Mouse (Mus musculus) megakaryocyte progenitor cell, adult 5-6 weeks (primary cell): ENCODE measurements around the gene Scarf1. TPM values are rescaled to one million over a fixed set of nuclear protein-coding genes. Genes with fewer than 3 reads are reported as not detected.

Experiments used
- ATAC-seq: replicated peaks from 2 replicates; pipeline ENCODE4 v1.8.0; 2016; ENCODE audit warnings: mild to moderate bottlenecking, moderate TSS enrichment, inconsistent platforms; ENCODE audit not compliant: poor library complexity
- total RNA-seq, 2 experiments: library from RNA; stranded (forward) in 1 of 2; stranded (reverse) in 1 of 2; fragments of 157-497, 149-512 nt in 1 of 2; fragments of 200-1000 nt in 1 of 2; gene quantifications; 2 replicates each; pipeline versions ENCODE4 v1.2.3 to v1.2.4; 2015 to 2017

Scarf1 gene
- total RNA-seq (2015) (1.7 and 3.0 TPM in 2 replicates), total RNA-seq (2017) (2.4 and 3.7 TPM in 2 replicates)

DNA sequence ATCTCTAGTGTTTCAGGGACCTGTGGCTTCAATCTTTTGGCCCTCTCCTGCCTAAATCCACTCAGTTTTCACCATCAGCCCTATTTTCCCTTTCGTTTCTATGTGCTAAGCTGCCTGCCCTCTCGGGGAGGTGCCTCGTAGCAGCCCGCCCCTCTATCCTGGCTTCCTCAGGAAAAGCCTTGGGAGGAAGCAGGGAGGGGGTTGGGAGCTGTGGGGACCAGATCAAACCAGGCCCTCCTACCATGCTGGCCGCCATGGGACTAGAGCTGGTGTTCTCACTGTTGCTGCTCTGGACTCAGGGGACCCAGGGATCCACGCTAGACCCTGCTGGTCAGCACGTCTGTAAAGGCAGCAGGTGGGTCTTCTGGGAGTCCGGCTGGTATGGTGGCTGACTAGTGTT, at the start of gene Scarf1:
Scarf1 (plus strand) TSS at position 205 of the 400 bp plus-strand sequence.
- no peak for ATAC-seq

GRCm38 (mm10) chr11:75463624-75464023, 49.7 kb upstream of the Scarf1 start:
- ATAC-seq, result no peak

GRCm38 (mm10) chr11:75464417-75464816, 48.9 kb upstream of the Scarf1 start:
- no peak for ATAC-seq

DNA sequence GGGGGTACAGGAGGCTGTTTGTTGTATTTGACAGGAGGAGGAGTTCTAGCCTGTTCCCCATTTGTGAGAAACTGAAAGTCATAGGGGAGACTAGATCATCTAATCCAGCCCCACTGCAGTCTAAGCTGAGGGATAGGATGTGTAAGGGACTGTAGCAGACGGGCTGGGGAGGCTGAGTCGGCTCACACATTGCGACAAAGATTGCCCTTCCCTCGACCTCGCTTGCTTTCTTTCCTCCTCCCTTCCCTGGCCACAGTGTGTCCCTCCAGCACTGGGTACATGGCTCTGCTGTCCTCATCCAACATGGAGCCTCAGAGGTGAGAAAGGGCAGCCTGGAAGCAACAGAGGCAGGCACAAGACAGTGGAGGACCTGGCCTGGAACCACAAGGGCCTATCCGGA, 48.3 kb upstream of the Scarf1 start:
- ATAC-seq, result no peak

DNA sequence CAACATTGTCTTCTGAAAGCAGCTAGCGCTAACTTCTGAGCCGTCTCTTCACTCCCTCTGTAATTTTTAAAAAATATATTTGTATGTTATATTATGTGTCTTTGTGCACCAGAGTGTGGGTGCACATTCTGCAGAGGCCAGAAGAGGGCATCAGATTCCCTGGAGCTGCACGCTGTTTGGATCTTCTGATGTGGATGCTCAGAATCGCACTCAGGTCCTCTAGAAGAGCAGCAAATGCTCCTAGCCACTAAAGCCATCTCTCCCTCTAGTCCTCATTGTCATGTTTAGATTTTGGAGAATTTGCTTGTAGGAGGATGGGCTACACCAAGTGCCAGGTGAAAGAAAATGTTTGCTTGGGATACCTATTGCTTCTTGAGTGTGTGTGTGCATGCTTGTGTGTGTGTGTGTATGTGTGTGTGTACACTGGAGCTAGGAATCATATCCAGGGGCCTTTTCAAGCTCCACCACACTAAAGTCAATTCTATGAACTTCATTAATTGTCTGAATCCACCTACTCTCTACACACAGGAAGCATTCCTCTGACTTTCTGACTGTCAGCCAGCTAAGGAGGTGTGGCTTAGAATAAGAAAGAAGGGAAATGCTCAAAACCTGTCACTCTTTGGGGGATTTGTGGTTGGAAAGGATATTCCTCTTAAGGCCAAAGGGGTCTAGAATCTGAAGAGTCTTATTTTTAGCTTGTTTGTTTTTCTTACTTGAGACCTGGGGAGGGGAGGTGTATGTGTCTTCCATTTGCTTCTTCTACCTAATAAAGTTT, 46.4 kb upstream of the Scarf1 start:
- ATAC-seq, result no peak

DNA sequence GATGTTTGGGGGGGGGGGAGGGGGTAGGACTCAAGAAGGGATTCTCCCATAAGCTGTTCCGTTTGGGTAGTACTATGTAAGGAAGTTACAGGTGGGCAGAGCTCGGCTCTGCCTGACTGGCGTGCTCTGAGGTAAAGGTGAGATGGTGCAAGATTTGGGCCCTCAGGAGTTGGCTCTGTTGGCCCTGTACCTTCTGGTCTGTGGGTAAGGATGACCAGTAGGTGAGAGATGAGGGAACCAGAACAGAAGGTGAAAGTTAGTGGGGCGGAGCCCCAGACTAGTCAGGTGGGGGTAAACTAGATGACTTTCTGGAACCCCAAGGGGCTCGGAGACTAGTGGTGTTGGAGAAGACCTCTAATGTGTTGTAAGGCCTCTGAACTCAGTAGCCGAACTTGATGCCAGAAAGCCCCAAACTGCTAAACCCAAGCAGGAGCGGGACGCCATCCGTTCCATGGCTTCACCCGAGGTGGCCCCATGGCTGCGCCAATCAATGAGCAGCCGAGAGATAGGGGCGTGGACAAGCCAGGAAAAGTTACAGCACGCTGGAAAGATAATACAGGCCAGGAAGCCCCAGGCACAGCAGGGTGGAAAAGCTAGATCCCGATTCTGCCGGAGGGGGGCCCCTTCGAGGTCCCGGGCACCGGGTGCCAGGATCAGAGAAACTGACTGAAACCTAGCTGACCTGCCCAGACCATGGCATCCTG, 45.7 kb upstream of the Scarf1 start:
- peak; percentile 76 for ATAC-seq

DNA sequence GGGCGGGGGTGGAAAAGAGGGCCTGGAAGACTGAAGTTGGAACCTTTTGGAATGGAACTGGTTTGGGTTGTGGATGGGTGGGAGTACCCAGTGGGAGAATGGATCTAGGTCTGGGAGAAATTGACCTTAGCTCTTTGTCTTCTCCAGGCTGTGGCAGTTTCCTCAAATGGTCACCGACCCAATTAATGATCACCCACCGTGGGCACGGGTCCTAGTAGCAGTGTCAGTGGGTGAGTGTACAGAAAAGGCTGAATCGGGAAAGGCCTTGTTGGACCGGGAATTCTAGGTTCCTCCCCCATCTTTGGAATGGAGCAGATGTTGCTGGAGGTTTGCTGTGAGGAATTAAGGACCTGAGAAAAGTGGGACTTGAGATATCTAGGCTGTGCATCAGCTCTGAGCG, 44.9 kb upstream of the Scarf1 start:
- ATAC-seq, result no peak

DNA sequence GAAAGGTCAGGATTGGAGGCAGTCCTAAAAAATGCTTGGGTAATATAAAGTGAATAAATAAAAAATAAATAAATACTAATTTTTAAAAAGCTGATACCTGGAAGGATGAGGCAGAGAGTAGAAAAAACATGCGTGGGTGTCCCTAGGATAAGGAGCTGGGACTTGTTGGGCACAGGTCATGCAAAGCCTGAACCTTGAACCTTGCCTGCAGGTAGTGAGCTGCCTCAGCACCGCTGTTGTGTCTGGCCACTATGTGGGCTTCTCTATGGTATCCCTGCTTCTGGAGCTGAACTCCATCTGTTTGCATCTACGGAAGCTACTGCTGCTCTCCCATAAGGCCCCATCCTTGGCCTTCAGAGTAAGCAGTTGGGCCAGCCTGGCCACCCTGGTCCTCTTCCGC, 44.1 kb upstream of the Scarf1 start:
- ATAC-seq, result no peak

GRCm38 (mm10) chr11:75470675-75471074, 42.7 kb upstream of the Scarf1 start:
- ATAC-seq, result peak; percentile 32; the same call in 1 of the 2 replicates

- ATAC-seq, result peak; percentile 36; the same call in 1 of the 2 replicates
These were observed 40.8 kb upstream of the Scarf1 start for GRCm38 (mm10) chr11:75472469-75473081.

- ATAC-seq, result no peak
These were observed 40.0 kb upstream of the Scarf1 start for GRCm38 (mm10) chr11:75473376-75473775.

DNA sequence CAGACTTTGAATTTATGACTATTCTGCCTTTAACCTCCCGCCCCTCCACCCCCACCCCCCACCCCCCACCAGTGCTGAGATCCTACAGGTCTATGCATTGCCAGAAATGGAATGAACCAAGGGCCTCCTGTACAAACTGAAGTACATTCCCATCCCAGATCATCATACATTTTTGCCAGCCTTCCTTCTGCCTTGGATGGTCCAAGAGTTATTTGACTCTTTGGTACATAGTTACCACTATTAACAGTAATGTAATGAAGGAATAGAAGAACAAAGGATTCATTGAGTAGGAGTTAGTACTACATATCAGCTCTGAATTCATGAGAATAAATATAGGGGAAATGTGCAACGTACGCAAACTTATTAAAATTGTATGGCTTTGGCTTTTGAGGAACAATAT, 27.1 kb upstream of the Scarf1 start:
- ATAC-seq, result no peak

DNA sequence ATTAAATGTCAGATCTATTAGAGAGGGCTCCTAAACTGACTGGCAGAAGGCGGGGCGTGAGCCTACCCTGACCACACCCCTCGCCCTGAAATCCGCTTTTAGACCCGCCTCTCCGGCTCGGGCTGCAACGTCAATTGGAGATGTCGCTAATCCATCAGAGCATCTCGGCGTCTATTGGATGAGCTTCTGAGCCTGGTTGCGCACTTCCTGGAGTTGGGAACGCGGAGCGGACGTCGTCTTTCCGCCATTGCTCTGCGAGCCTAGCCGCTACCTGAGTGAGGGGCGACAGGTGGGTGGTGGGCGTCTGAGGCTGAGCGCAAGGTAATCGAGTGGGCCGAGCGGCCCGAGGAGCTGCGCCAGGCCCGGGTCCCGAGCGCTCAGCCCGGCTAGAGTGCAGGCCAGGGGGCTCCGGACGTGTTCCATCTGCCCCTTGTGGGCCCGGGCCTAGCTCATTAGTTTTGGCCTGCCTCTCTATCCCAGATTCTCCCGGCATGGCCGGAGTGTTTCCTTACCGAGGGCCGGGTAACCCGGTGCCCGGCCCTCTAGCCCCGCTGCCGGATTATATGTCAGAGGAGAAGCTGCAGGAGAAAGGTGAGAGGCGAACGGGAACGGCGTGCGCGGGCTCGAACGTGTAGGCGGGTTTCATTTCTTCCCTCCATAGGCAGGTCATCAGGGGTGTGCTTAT, 26.6 kb upstream of the Scarf1 start, which contains the start of gene Prpf8:
Prpf8 (plus strand) TSS at position 216 of the 685 bp plus-strand sequence.
- peak; percentile 100 for ATAC-seq

DNA sequence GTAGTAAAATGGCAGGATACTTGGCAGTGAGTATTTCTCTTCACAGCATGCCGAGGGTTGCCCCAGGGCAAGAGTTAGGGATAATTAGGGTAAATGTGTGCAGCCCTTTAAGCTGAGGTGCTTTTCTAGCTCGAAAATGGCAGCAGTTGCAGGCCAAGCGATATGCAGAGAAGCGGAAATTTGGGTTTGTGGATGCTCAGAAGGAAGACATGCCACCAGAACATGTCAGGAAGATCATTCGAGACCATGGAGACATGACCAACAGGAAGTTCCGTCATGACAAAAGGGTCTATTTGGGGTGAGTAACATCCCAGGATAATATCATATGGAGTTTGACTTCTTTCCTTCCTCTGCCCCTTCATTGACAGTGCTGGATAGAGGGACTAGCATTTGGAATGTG, 25.8 kb upstream of the Scarf1 start:
- ATAC-seq, result no peak

- no peak for ATAC-seq
These were observed 18.9 kb upstream of the Scarf1 start for GRCm38 (mm10) chr11:75494296-75495049.

DNA sequence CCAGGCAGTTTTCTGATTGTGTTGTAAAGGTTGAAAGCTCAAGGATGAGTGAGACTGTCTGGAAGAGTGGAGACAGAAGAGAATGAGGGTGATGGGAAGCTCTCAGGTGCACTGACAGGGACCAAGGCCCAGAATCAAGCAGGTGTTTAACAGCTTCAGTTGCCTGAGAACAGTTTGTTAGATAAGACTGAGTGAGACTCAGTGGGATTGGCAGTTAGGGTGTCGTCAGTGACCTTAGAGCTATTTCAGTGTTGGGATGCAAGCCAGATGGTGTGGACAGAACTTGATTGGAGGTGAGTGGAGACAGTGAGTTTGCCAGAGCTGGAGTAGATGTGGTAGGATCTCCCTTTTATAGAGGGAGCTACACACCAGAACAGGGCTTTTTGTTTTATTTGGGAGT, 15.2 kb upstream of the Scarf1 start:
- no peak for ATAC-seq

- ATAC-seq, result no peak
These were observed 5.2 kb upstream of the Scarf1 start for GRCm38 (mm10) chr11:75508162-75508561.

- no peak for ATAC-seq
These were observed 4.4 kb upstream of the Scarf1 start for GRCm38 (mm10) chr11:75508904-75509303.

DNA sequence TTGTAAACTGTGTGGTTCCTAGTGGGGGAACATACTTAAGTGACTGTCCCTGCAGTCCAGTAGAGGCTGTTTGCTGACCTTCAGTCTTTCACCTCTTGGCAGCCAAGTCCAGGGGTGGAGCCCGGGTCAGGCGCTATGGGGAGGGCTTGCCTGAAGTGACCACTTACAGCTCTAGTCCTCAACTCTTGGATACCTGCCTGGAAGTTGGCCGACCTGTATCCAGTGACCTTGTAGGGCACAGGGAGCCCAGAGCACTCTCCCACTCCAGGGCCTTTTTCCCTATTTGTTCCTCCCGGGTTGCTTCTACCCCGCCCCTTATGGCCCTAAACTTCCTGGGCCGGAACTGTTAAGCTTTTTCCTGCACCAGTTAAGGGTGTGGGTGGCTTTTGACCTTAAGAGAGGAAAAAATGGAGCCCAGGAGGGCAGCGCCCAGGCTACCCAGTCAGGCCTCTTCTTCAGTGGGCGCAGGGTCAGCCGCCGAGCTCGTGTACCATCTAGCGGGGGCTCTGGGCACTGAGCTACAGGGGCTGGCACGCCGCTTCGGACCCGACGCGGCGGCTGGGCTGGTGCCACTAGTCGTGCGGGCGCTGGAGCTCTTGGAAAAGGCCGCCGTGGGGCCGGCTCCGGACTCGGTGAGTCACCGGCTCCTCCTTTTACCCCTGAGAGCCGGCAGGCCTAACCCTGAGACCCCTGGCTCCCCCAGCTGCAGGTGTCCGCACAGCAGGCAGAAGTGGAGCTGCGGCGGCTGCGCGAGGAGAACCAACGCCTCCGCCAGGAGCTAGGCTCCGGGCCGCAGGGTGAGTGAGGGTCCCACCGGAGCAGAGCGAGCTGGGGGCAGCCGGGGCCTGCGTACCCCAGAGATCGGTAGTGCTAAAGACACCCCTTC, 3.4 kb upstream of the Scarf1 start, which contains the start of gene Rilp:
Rilp (plus strand) TSS at position 354 of the 886 bp plus-strand sequence.
- ATAC-seq, result peak; percentile 47
